Mouse (Mus musculus) liver, embryonic 14.5 days (tissue): ENCODE measurements around the gene Agap1.

Experiments used
- CTCF ChIP-seq: IDR thresholded peaks from 2 replicates; pipeline ENCODE4 v1.5.1; 2016; ENCODE audit warnings: antibody characterized with exemption, low read depth, control low read depth
- EP300 ChIP-seq: IDR thresholded peaks from 2 replicates; pipeline ENCODE4 v1.6.1; 2016; ENCODE audit warnings: antibody characterized with exemption, low read depth

- TF ChIP-seq CTCF: no peak
- TF ChIP-seq EP300: no peak
These were observed 264.3 kb downstream of the Agap1 start for GRCm38 (mm10) chr1:89718782-89719403.
